Mouse (Mus musculus): ENCODE measurements around the gene Kcnc1. TPM values are rescaled to one million over a fixed set of nuclear protein-coding genes. Genes with fewer than 3 reads are reported as not detected.
A peak's percentile ranks its signal among the peaks of the same experiment; 100 is the strongest.

Gene Kcnc1
- total and polyA plus RNA-seq, 3 experiments, result 0.08 to 0.14 TPM; not detected in 1

DNA sequence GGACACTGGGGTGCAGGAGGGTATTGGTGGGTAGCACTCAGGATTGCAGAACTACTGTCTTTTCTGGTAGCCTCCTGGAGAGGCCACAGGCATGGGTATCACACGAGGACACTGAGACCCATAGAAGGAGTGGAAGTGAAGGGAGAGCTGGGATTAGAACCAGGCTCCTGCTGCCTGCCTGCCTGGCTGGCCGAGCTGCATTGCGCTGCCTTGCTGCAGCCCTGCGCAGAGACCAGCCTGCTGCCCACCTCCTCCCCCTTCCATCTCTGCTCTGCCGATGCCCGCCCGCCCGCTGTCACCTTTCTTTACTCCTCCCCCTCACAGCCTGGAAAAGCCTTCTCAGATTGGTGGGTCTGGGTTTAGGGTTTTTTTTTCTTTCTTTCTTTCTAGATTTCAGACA, 4.0 kb downstream of the Kcnc1 start:
- no peak for TF ChIP-seq KAT2A (IDR thresholded peaks at IDR 0.05; ENCODE audit: insufficient replicate concordance, low read length)
- TF ChIP-seq EP300 (IDR thresholded peaks at IDR 0.05; ENCODE audit: low read length), result no peak
- no peak for TF ChIP-seq ZMIZ1 (IDR thresholded peaks at IDR 0.05; ENCODE audit: low read depth, low read length)
- TF ChIP-seq HCFC1 (IDR thresholded peaks at IDR 0.05; ENCODE audit: low read depth, low read length), result no peak
- no peak for TF ChIP-seq NELFE (IDR thresholded peaks at IDR 0.05; ENCODE audit: low read depth, low read length)
- no peak for TF ChIP-seq IRF4 (IDR thresholded peaks at IDR 0.05; ENCODE audit: low read depth, low read length)
- no peak for TF ChIP-seq JUND (conservative IDR thresholded peaks at IDR 0.05; ENCODE audit: low read depth, low read length)
- TF ChIP-seq ZC3H11A (IDR thresholded peaks at IDR 0.05; ENCODE audit: low read depth, low read length), result no peak
- TF ChIP-seq TCF12 (IDR thresholded peaks at IDR 0.05; ENCODE audit: low read depth, low read length), result no peak
- no peak for TF ChIP-seq USF1 (IDR thresholded peaks at IDR 0.05; ENCODE audit: low read depth, low read length)
- TF ChIP-seq RAD21 (IDR thresholded peaks at IDR 0.05; ENCODE audit: low read depth, low read length), result no peak
- TF ChIP-seq TBP (conservative IDR thresholded peaks at IDR 0.05; ENCODE audit: low read depth, low read length), result no peak
- TF ChIP-seq PAX5 (IDR thresholded peaks at IDR 0.05; ENCODE audit: low read length), result no peak
- TF ChIP-seq SMC3 (IDR thresholded peaks at IDR 0.05; ENCODE audit: low read depth, low read length), result no peak
- no peak for TF ChIP-seq JUN (IDR thresholded peaks at IDR 0.05; ENCODE audit: insufficient read depth, low read depth, low read length)
- TF ChIP-seq POLR2A (IDR thresholded peaks at IDR 0.05; ENCODE audit: low read depth, low read length), result no peak

DNA sequence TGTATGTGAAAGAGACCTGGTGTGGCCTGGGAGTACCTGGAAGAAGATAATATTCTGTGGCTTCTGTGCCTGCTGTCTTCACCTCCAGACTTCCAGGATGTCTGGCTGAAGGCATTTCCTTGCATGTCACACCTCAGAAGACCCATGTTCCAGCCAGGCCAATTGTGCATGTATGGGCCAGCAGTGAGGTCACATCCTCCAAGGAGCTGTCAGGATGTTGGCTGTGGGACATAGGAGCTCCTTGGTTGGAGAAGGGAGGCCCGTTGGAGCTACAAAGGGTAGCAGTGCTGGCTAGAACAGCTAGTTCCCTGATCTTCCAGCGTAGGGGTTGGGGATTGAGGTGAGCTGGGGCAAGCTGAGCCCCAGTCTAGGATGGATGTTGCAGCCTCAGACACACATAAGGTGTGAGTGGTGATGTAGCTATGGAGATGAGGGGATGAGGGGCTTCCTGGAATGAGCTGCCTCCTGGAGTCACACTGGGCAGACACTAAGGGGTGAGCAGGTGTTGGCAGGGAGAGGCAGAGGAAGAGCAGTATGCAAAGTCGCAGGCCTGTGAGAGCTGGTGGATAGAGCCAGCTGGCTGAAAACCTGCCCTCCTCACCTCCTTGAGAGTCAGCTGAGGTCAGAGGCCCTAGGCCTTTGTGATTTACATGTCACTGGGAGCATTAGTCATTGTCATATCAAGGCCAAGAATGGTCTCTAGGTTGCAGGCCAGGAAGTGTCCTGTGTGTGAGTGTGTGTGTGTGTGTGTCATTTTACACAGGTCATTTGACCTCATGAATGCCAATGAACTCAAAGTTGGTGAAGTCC, 5.3 kb downstream of the Kcnc1 start:
- dilution Hi-C loops (cut with MboI; ENCODE audit: extremely low pct_ligation_motif_present, extremely low pct_unique_long_range_greater_than_20kb, low sequenced_read_pairs), result no loop called here
- H3K79me2 ChIP-seq (replicated peaks; ENCODE audit: control insufficient read depth, extremely low read depth, insufficient read depth, poor library complexity, severe bottlenecking), result no peaks in the 10 kb centered on the region
- H3K9me3 ChIP-seq (replicated peaks; ENCODE audit: low read length), result peaks cover 16% of the 10 kb centered on the region
- H3K4me2 ChIP-seq (ENCODE audit: insufficient read depth, low read depth, poor library complexity, severe bottlenecking), result no peak overlapping the region
- peaks cover 10 to 45% of the 10 kb centered on the region in 2 experiments for H3K4me1 ChIP-seq (ENCODE audit: control insufficient read depth in 1 of 2, insufficient read depth in 2 of 2)
- TF ChIP-seq CHD1 (IDR thresholded peaks at IDR 0.05; ENCODE audit: low read depth, low read length) (no peak), ZC3H11A (IDR thresholded peaks at IDR 0.05; ENCODE audit: low read depth, low read length) (no peak), GABPA (IDR thresholded peaks at IDR 0.05; ENCODE audit: insufficient replicate concordance, low read depth, low read length) (no peak), IRF4 (IDR thresholded peaks at IDR 0.05; ENCODE audit: low read depth, low read length) (no peak), TBP (conservative IDR thresholded peaks at IDR 0.05; ENCODE audit: low read depth, low read length) (no peak), ETS1 (conservative IDR thresholded peaks at IDR 0.05; ENCODE audit: low read depth, low read length) (peak; percentile 83), TCF12 (IDR thresholded peaks at IDR 0.05; ENCODE audit: low read depth, low read length) (peak; percentile 48; the same call in 1 of the 2 replicates), MXI1 (IDR thresholded peaks at IDR 0.05; ENCODE audit: low read depth, low read length) (no peak), ZNF384 (IDR thresholded peaks at IDR 0.05; ENCODE audit: low read depth, low read length) (no peak), EP300 (IDR thresholded peaks at IDR 0.05; ENCODE audit: low read length) (peak; percentile 30; the same call in 1 of the 2 replicates), MEF2A (IDR thresholded peaks at IDR 0.05; ENCODE audit: borderline replicate concordance, low read depth, low read length) (peak; percentile 16; the same call in 1 of the 2 replicates), BHLHE40 (IDR thresholded peaks at IDR 0.05; ENCODE audit: low read depth, low read length) (peak; percentile 33)
- in situ Hi-C loops (cut with MboI; ENCODE audit: low pct_ligation_motif_present, low pct_unique_long_range_greater_than_20kb, low sequenced_read_pairs), result loop anchor here (10.0 kb wide), 1 partner anchor 143 kb away; no protein-coding TSS in a partner anchor
- H3K27ac ChIP-seq (ENCODE audit: insufficient read depth, low read depth), result 0 out of 2 replicates have a peak overlapping the region, but pooled peaks have one; percentile 15
- no peak overlapping the region for H3K9ac ChIP-seq (ENCODE audit: insufficient read depth, low read depth)
- no peak overlapping the region for H3K4me3 ChIP-seq (replicated peaks in 1 of 3; ENCODE audit: low read depth in 2 of 3, low read length in 2 of 3, poor library complexity in 1 of 3)
- peak; percentile 68 for DNase-seq (ENCODE audit: extremely low read depth)
- peaks cover 0 to 5% of the 10 kb centered on the region in 2 experiments for H3K36me3 ChIP-seq (replicated peaks in 1 of 2; ENCODE audit: control insufficient read depth in 1 of 2, insufficient read depth in 1 of 2, low read length in 1 of 2)
- no peaks in the 10 kb centered on the region for H3K27me3 ChIP-seq (replicated peaks)

More for the DNA sequence above, 4.0 kb downstream of the Kcnc1 start:
- no peak overlapping the region for H3K4me2 ChIP-seq (ENCODE audit: insufficient read depth, low read depth, poor library complexity, severe bottlenecking)
- H3K27ac ChIP-seq (ENCODE audit: insufficient read depth, low read depth), result no peak overlapping the region
- peaks cover 10 to 45% of the 10 kb centered on the region in 2 experiments for H3K4me1 ChIP-seq (ENCODE audit: control insufficient read depth in 1 of 2, insufficient read depth in 2 of 2)
- H3K9me3 ChIP-seq (replicated peaks; ENCODE audit: low read length), result peaks cover 23% of the 10 kb centered on the region
- dilution Hi-C loops (cut with MboI; ENCODE audit: extremely low pct_ligation_motif_present, extremely low pct_unique_long_range_greater_than_20kb, low sequenced_read_pairs), result no loop called here
- H3K27me3 ChIP-seq (replicated peaks), result no peaks in the 10 kb centered on the region
- H3K9ac ChIP-seq (ENCODE audit: insufficient read depth, low read depth), result no peak overlapping the region
- no peak overlapping the region for H3K4me3 ChIP-seq (replicated peaks in 1 of 3; ENCODE audit: low read depth in 2 of 3, low read length in 2 of 3, poor library complexity in 1 of 3)
- in situ Hi-C loops (cut with MboI; ENCODE audit: low pct_ligation_motif_present, low pct_unique_long_range_greater_than_20kb, low sequenced_read_pairs), result loop anchor here (10.0 kb wide), 1 partner anchor 144 kb away; no protein-coding TSS in a partner anchor
- peaks cover 0 to 5% of the 10 kb centered on the region in 2 experiments for H3K36me3 ChIP-seq (replicated peaks in 1 of 2; ENCODE audit: control insufficient read depth in 1 of 2, insufficient read depth in 1 of 2, low read length in 1 of 2)
- no peaks in the 10 kb centered on the region for H3K79me2 ChIP-seq (replicated peaks; ENCODE audit: control insufficient read depth, extremely low read depth, insufficient read depth, poor library complexity, severe bottlenecking)
- no peak for DNase-seq (ENCODE audit: extremely low read depth)

Measured in CH12.LX (cell line).